Mouse (Mus musculus) spleen, postnatal 0 days (tissue): ENCODE measurements around the gene Olfr1177-ps. TPM values are rescaled to one million over a fixed set of nuclear protein-coding genes. Genes with fewer than 3 reads are reported as not detected.

ENCODE experiments used
- polyA plus RNA-seq: library from polyadenylated mRNA; unstranded; fragments of >200 nt; fragmentation: Nextera tagmentation; extraction: Ambion mirVana; gene quantifications from 2 replicates; pipeline ENCODE4 v1.2.1, GENCODE M21; 2015

Olfr1177-ps gene
- not detected in 2 replicates for polyA plus RNA-seq

DNA sequence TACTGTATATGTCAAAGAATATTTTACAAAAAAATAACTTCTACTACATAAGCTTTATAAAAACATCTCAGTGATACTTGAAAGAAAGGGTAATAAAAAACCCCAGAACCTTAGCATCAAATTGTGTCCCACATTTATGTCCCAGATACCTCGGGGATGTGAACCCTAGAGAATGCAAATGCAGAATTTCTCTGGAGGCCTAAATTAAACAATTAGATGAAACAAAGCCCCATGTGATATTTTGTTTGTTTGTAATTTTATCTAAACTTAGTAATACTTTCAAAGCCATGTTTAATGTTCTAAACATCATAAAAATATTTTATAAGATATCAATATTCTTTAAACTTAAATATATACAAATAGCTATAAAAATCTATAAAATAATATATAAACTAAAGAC is at the start of gene Olfr1177-ps:
TSS of gene Olfr1177-ps (minus strand) at position 101 of the 400 bp plus-strand sequence.

GRCm38 (mm10) chr2:88386762-88387161 is 40.5 kb upstream of the Olfr1177-ps start, which contains the start of gene Olfr1178:
Gene Olfr1178, plus strand, starts transcription at chr2:88387062.

GRCm38 (mm10) chr2:88336421-88336820 is 9.9 kb downstream of the Olfr1177-ps start, which contains the start of gene Olfr1176:
Gene Olfr1176, plus strand, starts transcription at chr2:88336721.

DNA sequence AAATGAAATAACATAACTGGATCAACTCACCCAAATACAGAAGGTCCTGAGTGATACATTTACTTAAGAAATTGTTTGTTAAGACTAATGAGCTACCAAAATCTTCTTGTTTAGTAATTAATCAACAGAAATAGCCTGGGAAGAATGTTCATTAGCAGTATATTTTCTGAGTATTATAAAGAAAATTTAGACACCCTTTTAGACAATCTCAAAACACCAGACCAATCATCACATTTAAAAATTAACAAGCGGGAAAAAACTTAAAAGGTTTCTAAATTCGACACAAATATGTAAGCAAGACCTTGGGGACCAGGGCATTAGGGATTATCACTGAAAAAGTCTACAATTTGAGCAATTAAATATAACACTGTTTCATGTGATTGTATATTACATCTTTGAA is 19.2 kb downstream of the Olfr1177-ps start, which contains the start of gene Olfr1175-ps:
TSS of gene Olfr1175-ps (minus strand) at position 101 of the 400 bp plus-strand sequence.

DNA sequence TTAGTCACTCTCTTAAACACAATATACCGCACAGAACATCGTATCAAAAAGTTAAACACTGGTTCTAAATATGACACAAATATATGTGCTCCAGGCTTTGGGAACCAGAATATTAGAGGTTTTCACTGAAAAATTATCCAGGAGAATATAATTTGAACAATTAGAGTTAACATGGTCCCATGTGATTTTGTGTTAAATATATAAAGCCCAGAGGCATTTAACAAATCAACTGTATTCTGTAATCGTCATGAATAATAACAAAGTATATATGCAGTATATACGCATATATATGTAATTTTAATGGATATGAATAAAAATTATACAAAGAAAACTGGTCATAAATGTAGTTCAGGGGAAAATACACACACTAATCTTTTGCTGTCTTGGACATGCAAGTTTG is 31.3 kb downstream of the Olfr1177-ps start, which contains the start of gene Olfr1174-ps:
TSS of gene Olfr1174-ps (minus strand) at position 101 of the 400 bp plus-strand sequence.

Other genes starting within 250 kb of the Olfr1177-ps start
- not detected in 2 replicates for gene Olfr1166, start 218.2 kb downstream of the Olfr1177-ps start, polyA plus RNA-seq
- gene Olfr1167, start 191.3 kb downstream of the Olfr1177-ps start, polyA plus RNA-seq, result not detected in 2 replicates
- not detected in 2 replicates for gene Olfr1168, start 164.6 kb downstream of the Olfr1177-ps start, polyA plus RNA-seq
- gene Olfr1170, start 118.2 kb downstream of the Olfr1177-ps start, polyA plus RNA-seq, result not detected in 2 replicates
- not detected in 2 replicates for gene Olfr1173, start 66.6 kb downstream of the Olfr1177-ps start, polyA plus RNA-seq
- not detected in 2 replicates for gene Olfr1174-ps, start 31.4 kb downstream of the Olfr1177-ps start, polyA plus RNA-seq
- gene Olfr1175-ps, start 19.3 kb downstream of the Olfr1177-ps start, polyA plus RNA-seq, result not detected in 2 replicates
- not detected in 2 replicates for gene Olfr1176, start 9.8 kb downstream of the Olfr1177-ps start, polyA plus RNA-seq
- not detected in 2 replicates for gene Olfr1178, start 40.6 kb upstream of the Olfr1177-ps start, polyA plus RNA-seq
- not detected in 2 replicates for gene Olfr1179, start 60.0 kb upstream of the Olfr1177-ps start, polyA plus RNA-seq
- not detected in 2 replicates for gene Olfr1180, start 72.7 kb upstream of the Olfr1177-ps start, polyA plus RNA-seq
- gene Olfr1181, start 79.7 kb upstream of the Olfr1177-ps start, polyA plus RNA-seq, result not detected in 2 replicates
- not detected in 2 replicates for gene Gm13757, start 102.6 kb upstream of the Olfr1177-ps start, polyA plus RNA-seq
- gene Olfr1183, start 108.4 kb upstream of the Olfr1177-ps start, polyA plus RNA-seq, result not detected in 2 replicates
- not detected in 2 replicates for gene Olfr1184, start 137.1 kb upstream of the Olfr1177-ps start, polyA plus RNA-seq
- gene Olfr1185-ps1, start 146.8 kb upstream of the Olfr1177-ps start, polyA plus RNA-seq, result not detected in 2 replicates
- gene Olfr1186, start 172.1 kb upstream of the Olfr1177-ps start, polyA plus RNA-seq, result not detected in 2 replicates
- not detected in 2 replicates for gene Olfr1188, start 210.4 kb upstream of the Olfr1177-ps start, polyA plus RNA-seq
- gene Olfr1189, start 240.0 kb upstream of the Olfr1177-ps start, polyA plus RNA-seq, result not detected in 2 replicates